Mouse (Mus musculus) spleen, embryonic (tissue): ENCODE results near the gene Fam213a.
"Not testable (repeated sequence)": the region's sequence is repeated elsewhere in the genome, so short reads cannot be mapped to it uniquely, and the experiment has no call there.

ENCODE experiments used
- CTCF ChIA-PET: fragments of 350-600 bp; sonication (Branson Sonifier 250); formaldehyde crosslinking; loops from one replicate; lab custom pipeline; 2022; lab: Charles Lee

Fam213a gene

DNA sequence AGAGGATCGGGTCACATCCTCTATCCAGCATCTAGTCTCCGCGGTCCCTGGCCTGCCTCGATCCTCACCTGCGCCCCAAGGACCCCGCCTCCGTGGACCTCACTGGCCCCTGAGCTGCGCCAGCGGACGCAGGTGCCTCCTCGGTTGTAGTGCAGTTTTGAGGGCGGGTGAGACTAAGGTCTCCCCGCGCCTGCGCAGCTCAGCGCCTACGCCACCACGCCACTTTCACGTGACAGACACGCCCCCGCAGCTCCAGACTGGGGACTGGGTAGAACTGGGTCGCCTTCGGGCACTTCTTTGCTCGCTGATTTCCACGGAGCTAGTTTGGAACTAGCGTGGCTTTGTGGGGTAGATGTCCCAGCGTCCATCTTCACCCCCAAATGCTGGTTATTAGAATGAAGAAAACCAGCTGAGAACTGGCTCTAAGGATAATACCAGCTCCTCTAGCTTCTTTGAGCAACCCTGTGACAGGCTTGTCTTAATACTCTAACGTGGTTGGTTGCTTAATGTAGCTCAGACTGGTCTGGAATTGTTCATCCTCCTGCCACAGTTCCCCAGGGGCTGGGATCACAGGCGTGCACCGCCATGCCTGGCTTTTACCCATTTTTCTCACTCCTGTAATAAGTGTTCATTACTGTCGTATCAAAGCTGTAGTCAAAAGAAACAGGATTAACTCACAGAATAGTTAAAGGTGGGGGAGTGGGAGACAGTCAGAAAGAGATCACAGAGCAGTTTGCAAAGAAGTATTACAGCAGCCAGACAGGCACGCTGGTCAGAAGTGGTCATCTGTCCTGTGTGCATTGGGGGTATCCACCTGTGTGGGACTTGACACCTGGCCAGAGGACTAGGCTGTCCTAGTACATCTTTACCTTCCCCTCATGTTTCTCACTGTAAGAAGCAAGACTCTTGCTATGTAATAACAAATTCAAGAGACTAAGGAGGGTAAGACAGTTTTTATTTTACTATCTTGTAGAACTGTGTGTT lies at the start of gene Fam213a:
TSS of gene Fam213a (minus strand) at position 159 of the 984 bp plus-strand sequence.
- CTCF ChIA-PET, result no interaction called here

DNA sequence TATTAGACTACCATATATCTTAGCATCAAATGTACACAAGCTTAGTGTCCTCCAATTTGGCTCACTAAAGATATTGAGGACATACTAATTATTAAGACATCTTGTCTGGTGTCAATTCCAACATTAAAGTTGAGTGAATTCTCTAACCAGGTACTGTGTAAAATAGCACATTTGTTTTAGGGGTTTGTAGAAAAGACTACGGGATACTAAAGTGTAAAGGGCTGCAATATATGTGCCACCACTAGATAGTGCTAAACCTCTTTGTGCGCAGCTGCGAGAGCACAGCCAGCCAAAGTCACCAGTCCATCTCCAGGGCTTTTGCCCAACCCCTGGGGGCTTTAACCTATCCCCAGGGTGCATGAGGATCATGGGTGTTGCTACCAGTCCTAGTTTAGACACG lies 39.6 kb upstream of the Fam213a start:
- CTCF ChIA-PET, result not testable (repeated sequence)

DNA sequence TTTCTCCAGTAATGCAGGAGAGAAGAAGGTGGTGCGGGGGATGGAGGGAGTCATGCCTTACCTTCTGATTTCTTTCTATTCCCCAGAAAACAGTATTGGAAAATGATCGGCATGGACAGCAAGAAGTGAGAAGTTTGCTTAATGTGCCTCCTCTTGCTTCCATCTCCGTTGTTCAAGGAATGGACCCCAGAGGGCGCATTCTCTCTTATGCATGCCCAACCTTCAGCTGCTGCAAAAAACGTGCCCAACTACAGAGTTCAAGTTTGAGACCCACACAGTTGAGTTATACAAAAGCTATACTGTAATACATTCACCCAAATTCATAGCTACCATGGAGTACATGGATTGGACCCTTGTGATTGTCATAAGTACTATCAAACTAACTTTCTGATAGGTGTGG lies 38.9 kb upstream of the Fam213a start:
- CTCF ChIA-PET, result no interaction called here

DNA sequence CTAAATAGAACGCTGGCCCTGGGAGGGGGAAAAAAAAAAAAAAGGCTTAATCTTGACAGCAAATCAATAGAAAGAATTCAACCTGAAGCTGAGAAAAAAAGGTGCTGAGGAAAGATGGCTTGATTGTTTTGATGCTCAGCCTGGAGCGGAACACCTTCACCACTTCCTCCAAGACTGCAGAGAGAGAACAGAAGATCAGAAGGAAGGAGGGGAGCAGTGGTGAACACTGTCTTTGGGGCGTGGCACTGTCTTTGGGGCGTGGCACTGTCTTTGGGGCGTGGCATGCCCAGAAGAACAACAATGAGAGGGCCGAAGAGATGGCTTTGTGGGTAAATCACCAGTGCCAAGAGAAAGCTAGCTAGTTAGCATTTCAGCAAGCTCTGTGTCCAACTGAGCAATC lies 36.9 kb upstream of the Fam213a start:
- CTCF ChIA-PET, result interaction anchor here (0.7 kb wide), 1 partner anchor 227 kb away, joined by 7 read pairs; no protein-coding TSS in a partner anchor

DNA sequence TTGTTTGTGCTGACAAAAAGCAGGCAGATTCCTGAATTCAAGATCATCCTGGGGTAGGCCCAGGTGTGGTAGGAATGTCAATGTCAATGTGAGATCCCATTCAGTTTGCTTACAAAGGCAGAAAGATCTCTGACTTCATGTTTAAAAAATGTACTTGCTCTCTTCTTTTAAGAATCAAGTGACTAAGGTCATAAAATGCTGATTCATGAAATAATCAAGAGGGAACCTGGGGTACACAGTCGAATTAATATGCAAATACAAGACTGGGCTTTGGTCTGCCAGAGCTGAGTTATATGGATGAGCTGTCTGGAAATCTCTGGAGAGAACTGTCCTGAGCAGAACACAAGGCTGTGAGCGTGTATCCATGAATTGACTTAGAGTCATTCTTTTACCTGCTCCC lies 33.8 kb upstream of the Fam213a start:
- CTCF ChIA-PET, result no interaction called here

DNA sequence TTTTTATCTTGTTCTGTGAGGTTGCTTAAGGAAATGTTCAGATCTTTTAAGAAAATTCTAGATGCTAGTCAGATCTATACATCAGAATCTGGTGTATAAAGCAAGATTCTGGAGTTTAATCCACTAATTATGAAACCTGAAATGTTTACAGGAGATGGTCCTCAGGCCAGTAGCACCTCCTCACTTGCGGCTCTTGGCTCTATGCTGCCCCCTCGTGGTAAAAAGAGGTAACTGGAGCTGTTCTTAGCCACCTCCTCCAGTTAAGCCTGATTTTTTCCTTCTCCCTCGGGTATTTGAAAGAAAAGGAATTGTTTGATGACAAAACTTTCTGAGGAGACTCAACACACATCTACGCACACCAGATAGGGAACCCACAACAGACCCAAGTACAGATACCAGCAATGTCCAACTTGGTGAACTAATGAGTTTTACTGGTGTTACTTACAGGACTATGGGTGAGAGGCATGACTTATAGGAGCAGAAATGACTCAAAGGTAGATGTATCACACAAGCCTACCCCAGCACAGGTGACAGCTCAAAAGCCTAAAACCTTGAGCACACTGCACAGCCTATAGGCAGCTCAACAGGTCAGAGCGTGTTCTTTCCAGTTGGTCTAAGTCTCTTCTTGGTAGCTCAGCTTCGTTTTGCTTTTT lies 21.7 kb upstream of the Fam213a start:
- CTCF ChIA-PET, result interaction anchor here (1.0 kb wide), 1 partner anchor 61 kb away, joined by 3 read pairs; no protein-coding TSS in a partner anchor

DNA sequence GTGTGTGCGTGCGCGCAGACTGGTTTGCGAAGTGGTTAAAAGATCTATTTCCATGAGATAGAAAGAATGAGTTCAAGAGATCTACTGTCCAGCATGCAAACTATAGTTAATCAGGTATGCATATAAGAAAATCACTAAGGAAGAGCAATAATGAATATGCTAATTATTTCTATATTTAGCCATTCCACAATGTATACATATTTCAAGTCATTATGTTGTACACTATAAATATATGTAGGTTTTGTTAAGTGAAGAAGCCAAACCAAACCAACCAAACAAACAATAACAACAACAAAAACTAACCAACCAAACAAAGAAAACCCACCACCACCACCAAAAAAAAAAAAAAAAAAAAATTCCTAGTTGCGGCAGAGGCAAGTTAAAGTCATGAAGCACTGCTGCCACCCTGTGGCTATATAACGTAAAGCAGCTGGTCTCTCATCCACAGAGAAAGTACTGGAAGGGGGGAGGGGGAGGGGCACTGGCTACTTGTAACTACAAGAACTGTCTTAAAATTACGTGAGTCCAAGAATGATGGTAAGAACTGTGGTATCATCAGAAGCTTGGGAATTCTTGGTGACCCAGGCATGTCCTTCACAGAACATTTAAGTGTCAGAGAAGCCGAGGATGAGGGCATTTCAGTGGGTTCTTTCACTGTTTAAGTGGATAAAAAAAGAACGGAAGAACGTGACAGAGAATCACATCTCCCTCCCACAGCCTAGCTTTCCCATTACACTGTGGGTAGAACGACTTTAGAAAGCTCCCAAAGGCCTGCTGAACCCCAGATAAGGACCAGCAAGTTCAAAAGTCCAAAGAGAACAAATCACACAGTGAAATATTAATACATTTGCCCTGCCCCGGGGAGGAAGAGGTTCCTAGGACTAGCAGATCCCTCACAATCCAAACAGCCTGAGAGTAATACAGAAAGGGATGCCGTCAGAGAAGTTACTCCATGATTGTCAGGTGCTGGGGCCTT lies 19.8 kb upstream of the Fam213a start:
- CTCF ChIA-PET, result interaction anchor here (0.6 to 1.1 kb wide), 7 partner anchors 35 to 1961 kb away, joined by 3 to 10 read pairs (median 4); no protein-coding TSS in a partner anchor

DNA sequence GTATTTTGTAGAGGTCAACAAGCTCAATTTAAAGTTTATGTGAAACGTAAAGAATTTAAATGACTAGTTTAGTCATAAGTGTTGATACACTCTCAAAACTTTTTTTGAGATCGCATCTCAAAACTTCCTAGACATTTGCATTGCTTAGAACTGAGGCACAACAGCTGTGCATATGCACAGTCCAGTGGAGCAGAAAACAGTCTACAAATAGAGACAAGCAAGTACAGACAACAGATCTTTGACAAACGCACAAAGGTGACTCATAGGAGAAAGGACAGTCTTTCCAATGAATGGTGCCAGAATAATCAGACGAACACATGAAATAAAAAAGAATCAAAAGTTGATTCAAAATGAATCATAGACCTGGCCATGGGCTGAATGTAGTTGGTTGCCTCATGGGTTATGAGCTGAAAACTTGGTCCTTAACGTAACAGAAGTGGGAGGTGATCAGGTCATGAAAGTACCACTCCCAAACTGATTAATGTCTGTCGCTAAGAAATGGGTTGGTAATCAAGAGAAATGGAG lies 17.5 kb upstream of the Fam213a start:
- CTCF ChIA-PET, result no interaction called here

DNA sequence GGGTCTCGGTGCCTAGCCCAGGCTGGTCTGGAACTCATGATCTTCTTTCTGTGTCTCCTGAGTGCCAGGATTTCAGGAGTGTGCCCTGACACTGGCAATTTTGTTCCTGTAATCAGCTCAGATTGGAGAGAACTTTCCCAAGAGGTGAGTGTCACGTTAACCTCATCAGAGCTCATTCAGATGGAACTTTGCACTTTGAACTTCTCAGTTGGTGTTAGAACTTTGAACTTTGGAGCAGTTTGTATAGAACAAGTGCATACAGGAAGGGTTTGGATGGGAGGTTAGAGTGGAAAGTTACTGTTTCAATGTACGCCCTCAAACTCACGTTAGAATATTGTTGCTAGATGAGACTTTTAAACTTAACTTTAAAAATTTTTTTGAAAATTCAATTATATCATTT lies 15.7 kb upstream of the Fam213a start:
- CTCF ChIA-PET, result no interaction called here

DNA sequence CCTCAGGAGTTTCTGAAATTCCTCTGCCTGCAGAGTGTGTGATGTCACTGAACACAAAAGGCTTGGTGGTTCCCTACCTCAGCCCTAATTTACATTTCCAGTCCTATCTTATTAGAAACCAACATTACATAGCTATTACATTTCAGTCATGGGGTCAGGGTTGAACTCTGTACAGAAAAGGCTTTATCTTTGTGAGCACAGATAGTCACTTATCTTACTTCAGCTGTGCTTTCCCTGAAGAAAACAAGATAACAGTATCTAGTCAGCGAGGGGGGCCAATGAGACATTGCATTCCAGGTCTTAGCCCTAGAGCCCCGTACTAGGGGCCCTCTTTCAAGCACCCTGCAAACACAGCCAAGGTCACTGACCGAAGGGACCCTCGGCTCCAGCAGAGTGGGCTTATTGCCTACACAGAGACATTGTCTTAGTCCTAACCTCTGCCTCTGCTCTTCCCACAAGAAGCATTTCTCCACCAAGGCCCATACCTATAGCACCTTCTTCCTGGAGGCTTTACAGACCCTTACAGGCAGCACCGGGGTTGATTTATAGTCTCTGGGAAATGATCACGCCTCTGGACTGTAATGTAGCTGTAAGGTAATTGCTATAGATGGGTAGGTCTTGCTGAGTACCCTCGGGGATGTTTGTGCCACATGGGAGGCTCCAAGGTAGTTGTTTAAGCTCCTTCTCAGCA lies 12.2 kb upstream of the Fam213a start:
- CTCF ChIA-PET, result no interaction called here

DNA sequence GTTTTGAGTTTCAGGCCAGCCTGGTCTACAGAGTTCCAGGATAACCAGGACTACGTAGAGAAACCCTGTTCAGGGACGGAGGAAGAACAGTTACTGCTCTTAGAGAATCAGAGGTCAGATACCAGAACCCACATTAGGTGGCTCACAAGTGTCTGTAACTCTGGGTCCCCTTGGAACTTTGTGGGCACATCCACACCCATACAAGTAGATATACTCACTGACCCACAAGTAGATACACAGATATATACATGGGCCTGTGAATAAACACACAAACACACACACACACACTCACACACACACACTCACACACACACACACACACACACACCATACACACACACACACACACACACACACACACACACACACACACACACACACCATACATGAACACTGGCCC lies 11.5 kb upstream of the Fam213a start:
- CTCF ChIA-PET, result no interaction called here

DNA sequence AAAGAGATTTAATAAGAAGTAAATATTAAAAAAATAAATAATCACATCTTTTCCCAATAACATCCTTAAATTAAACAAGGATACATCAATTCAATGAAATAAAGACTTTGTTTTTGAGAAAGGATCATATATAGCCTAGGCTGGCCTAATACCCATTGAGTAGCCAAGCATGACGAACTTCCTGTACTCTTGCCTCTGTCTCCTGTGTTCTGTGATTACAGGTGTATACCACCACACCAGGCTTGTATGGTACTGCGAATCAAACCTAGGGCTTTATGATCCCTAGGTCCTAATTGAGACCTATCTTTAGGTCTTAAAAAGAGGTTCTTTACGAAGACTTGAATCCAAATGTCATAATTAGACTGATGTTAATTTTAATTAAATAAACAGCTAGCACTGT lies 7.7 kb upstream of the Fam213a start:
- CTCF ChIA-PET, result interaction anchor here (0.6 kb wide), 1 partner anchor 98 kb away, joined by 3 read pairs; no protein-coding TSS in a partner anchor

DNA sequence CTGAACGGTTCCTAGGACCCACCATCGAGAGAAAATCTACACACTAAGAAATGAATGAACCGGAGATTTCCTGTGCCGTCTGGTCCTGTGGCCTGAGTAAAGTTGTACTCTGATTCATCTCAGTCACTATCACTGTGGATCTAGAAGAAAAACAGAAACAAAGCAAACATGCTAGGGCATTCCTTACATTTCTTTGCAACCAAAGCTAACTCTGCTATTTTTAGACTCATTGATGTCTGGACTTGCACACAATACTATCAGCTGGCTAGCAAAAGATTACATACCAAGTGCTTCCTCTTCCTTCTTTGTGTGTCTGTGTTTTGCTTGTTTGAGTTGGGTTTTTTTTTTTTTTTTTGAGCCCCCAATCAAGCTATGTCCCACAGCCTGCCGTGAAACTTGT lies 3.9 kb upstream of the Fam213a start:
- CTCF ChIA-PET, result interaction anchor here (0.6 to 0.9 kb wide), 3 partner anchors 13 to 114 kb away, joined by 3 read pairs; no protein-coding TSS in a partner anchor

DNA sequence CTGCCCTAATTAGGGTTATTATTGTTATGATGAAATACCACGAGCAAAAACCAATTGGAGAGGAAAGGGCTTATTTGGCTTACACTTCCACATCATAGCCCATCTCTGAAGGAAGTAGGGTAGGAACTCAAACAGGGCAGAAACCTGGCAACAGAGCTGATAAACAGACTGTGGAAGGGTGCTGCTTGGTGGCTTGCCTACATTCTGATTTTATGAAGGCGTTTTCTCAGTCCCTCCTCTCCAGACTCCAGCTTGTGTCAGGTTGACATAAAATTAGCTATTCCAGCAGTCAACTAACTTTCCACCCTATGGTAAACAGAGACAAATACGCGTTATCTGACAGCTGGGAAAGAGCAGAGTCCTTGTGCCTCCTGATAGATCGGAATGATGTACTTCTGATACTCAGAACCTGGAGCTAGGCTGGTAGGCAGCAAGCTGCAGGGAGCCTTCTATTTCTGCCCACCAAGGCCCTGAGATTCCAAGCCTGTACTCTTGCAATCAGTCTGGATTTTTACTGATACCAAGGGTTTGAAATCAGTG lies 1.2 kb upstream of the Fam213a start:
- CTCF ChIA-PET, result no interaction called here

DNA sequence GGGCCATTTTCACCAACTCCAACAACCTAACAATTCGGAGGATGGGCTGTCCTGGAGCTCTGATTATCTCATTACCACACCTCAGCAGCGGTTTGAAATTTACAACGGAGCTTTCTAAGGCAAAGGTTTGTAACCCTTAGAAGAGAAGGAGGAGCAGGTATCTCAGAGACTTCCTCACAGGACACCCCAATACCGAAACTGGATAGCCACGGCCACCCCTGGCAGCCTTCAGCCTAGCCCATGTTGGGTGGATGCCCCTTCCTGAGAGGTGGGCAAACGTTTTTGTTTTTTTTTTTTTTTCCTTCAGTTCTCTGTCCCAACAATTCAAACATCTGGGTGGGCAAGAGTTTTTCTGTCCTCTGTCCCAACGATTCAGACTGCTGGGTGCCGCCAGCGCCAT lies 445 bp downstream of the Fam213a start:
- CTCF ChIA-PET, result no interaction called here

DNA sequence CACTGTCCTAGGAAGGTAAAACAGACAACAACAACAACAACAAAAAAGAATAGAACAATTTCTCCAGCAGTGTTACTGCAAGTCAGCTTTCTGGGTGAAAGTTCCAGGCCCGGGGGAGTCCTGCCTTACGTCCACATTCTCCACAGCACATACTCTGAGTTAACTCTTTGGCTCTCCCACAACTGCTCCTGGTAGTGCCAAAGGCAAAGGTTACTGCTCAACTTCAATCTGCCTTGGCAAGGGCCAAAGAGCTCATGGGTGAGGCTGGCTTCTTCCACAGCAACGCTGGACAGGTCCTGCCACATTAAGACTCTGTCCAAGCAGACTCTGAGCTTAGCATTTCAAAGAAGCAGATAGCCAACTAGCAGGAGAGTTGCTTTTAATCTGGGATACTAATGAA lies 1.7 kb downstream of the Fam213a start:
- CTCF ChIA-PET, result no interaction called here

DNA sequence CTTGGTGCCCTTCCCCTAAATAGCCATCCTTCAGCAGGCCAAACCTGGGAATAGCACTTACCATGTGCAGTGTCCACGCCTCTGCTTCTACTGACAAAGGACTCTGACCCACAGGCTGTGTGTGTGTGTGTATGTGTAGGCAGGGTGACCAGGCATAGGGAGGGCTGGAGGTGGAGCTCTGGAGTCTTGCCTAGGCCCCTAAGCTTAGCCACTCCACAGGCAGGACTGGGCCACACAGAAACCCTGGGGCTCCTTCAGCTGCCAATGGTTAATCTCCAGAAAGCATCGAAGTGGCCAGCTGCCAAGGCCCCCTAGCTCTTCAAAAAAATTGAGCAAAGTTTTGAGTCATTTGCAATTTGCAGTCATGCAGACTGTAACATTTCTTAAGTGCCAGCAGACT lies 5.5 kb downstream of the Fam213a start:
- CTCF ChIA-PET, result no interaction called here

DNA sequence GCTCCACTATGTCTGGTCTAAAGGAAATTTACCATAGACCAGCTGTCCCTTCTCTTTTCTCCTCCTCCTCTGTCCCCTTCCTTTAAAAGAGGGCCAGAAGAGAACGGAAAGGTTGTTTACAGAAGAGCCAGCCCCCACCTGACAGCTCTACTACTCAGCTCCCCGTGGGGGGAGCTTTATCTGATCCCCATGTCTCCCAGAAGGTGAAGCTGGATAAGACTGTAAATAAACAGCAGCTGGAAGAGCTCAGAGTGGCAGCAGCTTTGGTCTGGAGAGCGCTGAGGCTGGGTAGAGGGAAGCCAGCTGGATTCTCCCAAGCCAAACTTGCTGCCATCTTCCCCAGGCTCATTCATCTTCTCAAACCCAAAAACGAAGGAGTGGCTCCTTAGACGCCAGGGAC lies 5.9 kb downstream of the Fam213a start:
- CTCF ChIA-PET, result no interaction called here

DNA sequence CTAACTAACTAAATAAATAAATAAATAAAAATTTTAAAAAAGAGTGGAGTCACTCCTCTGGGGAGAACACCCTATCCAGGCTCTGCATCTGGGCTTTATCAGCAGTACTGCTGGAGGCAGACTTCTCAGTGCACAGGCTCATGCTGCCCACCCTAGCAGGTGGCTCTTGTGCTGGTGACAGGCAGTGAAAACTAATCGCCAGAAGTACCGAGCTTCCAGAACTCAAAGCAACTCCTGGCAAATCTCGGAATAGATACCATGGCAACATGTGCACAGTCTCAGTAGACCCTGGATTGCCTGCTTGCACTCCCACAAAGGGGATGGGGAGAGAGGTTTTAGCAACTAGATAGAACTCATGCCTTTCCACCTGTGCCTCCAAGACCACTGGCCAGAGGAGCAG lies 6.7 kb downstream of the Fam213a start:
- CTCF ChIA-PET, result no interaction called here

DNA sequence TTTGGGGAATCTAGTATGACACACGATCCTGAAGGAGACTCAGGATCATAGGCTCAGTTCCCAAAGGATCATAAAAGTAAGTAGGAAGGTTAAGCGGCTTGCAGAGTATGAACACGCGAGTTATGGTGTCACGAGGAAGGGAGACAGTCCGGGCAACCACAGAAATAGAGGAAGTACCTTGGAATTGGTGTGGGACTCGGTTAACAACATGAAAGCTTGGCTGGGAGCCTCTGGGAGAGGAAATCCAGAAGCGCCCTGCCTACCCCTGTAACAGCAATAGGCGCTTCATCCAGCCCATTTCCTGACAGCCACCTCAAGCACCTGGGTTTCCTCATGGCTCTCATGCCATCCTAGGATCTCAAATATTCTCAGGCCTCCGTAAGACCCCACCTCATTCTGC lies 7.3 kb downstream of the Fam213a start:
- CTCF ChIA-PET, result no interaction called here
